Mouse (Mus musculus) brain, embryonic 14.5 days (tissue): ENCODE data around the gene Krt26.

Source experiments
- CTCF ChIP-seq: fragments of 200-500 bp; IDR thresholded peaks from 2 replicates; pipeline ENCODE4 v1.5.1; 2012; ENCODE audit warnings: inconsistent platforms, mild to moderate bottlenecking, moderate library complexity, borderline replicate concordance; ENCODE audit not compliant: insufficient read depth, insufficient read length; ENCODE audit errors: extremely low read depth
- POLR2A ChIP-seq: fragments of 200-500 bp; IDR thresholded peaks from 2 replicates; pipeline ENCODE4 v1.6.1; 2012; ENCODE audit warnings: mild to moderate bottlenecking, inconsistent platforms, borderline replicate concordance; ENCODE audit not compliant: poor library complexity, insufficient read depth, insufficient read length, severe bottlenecking; ENCODE audit errors: extremely low read depth

DNA sequence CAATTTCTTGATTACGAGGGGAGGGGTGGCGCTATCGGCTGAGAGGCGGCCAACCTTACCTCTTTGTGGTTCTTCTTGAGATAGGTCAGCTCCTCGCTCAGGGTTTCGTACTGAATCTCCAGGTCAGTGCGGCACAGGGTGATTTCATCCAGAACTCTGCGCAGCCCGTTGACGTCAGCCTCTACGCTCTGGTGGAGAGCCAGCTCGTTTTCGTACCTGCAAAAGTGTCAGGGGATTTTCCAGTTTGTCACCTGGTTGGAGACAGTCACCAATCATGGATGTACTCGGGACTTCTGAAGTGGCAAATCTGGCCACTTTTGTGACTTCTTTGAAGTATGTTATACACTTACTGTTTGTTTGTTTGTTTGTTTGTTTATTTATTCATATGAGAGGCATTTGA lies 16.7 kb downstream of the Krt26 start:
- TF ChIP-seq POLR2A, result no peak
- TF ChIP-seq CTCF, result no peak
